Mouse (Mus musculus) neural tube, embryonic 10.5 days (tissue): ENCODE measurements at regions not wholly inside any gene's neighbourhood (a gene's known extent, or its start where the extent isn't known, plus 50 kb on each side); places are given as distances from the start of the nearest gene placed in this dataset.

Source experiments
- DNase-seq: peaks from one replicate; pipeline ENCODE4 v3.0.0-alpha.2; 2017; ENCODE audit warnings: low spot score; ENCODE audit errors: extremely low spot score

GRCm38 (mm10) chr14:9192122-9192769 is 526.2 kb upstream of the 4930452B06Rik start:
- DNase-seq = no peak

GRCm38 (mm10) chr14:9191664-9192063 is 525.6 kb upstream of the 4930452B06Rik start:
- DNase-seq = no peak

- DNase-seq = no peak
Observed at GRCm38 (mm10) chr14:9161336-9161735, 495.3 kb upstream of the 4930452B06Rik start.

DNA sequence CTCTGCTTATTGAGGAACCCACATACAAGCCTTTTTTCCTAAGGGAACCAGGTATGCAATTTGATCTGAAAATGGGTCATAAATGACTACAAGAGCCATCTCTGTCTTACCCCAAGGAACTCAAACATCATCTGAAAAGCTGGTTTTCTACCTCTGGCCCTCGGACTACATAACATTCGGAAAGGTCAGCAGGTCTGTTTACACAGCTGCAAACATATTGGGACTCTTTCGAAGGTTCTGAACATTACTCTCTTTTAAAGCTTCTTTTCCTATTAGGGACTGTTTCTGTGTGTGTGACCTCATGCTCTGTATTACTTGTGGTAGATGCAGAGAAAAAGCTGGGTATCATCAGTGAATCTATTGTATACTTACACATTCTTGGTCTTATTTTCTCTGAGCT is 491.9 kb upstream of the 4930452B06Rik start:
- DNase-seq = peak; percentile 21

GRCm38 (mm10) chr14:9150841-9151240 is 484.8 kb upstream of the 4930452B06Rik start:
- no peak for DNase-seq

- DNase-seq = no peak
Observed at GRCm38 (mm10) chr14:9146595-9147219, 480.7 kb upstream of the 4930452B06Rik start.

- DNase-seq = no peak
Observed at GRCm38 (mm10) chr14:9105708-9106107, 439.7 kb upstream of the 4930452B06Rik start.

DNA sequence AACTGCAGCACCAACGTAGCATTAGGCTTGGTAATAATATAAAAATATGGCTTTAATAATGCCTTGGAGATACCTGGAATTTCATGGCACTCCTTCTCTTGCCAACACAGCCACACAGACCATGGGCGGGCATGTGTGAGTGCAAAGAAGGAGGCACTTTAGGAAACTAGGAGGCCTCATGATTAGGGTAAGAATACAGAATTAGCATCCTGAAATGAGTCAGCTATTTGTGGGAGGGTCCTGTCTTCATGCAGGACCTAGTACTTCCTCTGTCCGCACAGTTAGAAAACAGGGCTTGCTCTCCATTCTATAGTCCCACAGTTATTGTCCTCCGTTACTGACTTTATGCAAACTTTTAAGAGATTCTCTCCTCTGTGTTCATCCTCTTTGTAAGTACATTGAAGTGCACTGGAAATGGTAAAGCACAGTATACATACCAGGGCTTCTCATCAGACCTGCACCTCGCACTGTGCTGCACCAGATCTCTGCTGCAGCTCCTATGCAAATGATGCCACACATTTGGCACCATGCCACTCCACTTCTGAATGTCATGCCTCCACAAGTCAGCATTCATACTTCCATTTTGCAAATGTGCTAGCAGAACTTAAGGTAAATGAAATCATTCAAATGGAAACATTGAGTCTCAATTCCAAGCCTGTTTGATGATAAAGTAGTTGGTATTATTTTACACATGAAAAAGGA is 423.7 kb upstream of the 4930452B06Rik start:
- no peak for DNase-seq

DNA sequence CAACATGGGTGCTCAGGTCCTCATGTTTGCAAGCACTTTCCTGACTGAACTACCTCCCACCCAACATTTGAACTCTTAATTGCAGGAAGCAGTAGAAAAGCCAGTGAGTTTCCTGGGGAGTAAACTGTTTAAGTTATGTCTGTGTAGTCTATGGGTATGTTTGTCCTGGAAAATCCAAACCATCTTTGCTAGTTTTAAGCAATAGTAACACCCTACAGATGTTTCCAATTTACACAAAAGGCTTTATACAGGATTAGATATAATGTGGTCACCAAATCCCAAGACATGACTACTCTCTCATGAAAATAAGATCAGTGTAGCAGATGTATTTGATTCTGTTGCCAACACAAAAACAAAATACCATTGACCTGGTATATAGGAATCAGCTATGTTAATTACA is 421.1 kb upstream of the 4930452B06Rik start:
- DNase-seq = no peak

- no peak for DNase-seq
Observed at GRCm38 (mm10) chr14:9079632-9080031, 413.6 kb upstream of the 4930452B06Rik start.

DNA sequence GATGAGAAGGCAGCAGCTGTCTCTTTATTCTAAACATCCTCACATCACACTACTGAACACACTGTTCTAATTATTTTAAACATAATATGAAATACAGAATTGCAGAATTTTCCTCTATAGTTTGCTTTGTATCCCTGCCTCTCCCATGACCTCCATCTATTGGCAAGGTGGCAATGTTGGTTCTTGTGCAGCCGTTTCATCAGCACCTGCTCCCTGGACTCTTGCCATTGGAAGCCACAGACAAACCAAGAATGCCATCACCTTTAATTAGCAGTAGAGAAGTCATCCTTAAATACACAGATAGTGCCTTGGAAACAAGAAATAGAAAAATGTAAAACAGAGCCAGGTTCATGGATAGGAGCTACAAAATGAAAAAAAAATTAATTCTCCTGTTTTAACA is 413.0 kb upstream of the 4930452B06Rik start:
- DNase-seq = no peak

DNA sequence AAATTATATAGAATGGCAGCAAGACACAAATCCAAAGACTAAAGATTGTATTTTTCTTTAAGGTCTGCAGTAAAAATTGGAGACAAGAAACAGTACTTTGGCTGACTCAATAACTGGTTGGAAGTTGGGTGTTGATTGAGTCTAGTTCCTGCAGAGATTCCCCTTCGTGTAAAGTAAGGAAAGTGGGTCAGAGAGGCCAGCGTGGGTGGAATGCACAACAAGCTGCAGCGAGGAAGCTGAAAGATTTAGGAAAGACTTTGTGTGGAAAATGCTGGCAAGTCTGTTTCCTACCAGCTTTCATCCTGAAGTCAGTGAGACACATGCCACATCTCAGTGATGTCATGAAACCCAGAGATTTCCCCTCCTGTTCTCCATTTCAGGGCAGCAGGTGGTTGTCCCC is 405.1 kb upstream of the 4930452B06Rik start:
- DNase-seq = no peak

GRCm38 (mm10) chr14:9060058-9060457 is 394.0 kb upstream of the 4930452B06Rik start:
- DNase-seq = peak; percentile 18

DNA sequence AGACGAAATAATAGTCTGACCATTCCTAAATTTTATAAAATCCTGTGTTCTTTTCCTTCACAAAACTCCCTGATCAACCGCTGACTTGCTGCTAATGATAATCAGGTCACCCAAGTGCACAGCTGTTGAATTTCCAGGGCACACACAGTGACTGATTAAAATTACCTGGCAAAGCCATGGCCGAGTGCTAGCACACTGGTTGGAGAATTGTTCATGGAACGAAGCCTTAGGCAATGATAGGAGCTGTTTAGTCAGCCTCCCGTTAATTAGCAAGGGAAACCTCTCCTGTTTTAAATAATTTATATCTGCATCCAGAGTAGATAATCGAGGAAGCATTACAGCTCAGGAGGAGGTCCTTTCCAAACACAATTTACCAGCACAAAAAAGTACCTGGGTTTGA is 362.8 kb upstream of the 4930452B06Rik start:
- no peak for DNase-seq

DNA sequence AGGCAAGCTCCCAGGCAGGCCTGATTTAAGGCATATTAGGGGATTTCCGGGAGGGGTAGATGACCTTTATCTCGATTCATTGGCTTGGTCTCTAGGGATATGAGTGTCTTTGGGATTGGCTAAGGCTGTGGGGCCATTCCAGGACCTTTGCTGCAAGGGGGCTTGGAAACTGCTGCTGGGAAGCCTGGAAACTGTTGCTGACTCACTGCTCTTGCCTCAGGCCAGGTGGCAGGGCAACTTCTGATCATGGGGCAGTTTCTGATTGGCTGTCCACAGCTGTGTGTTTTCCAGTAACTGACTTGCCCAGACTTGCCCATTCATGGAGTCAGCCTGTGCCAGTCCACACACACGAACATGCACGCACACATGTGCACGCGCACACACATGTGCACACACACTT is 349.8 kb upstream of the 4930452B06Rik start:
- DNase-seq = no peak

DNA sequence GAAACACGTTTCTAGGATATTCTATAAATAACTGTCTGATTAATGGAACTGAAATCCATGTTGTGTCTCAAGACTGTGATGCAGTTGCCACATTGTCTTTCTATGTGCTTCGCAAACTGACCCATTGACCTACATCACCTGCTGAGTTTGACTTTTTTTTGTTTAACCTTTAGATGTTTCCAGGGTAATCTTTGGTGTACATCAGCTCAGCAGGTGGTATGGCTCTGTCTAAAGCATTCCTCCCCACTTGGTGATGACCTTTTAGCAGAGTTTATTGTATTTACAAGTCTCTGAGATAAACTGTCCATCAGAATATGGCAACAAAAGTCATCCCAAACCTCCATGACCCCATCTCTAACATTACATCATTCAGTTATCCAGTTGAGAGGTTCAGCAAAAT is 337.0 kb upstream of the 4930452B06Rik start:
- DNase-seq = no peak

GRCm38 (mm10) chr14:9000408-9001092 is 334.5 kb upstream of the 4930452B06Rik start:
- no peak for DNase-seq

DNA sequence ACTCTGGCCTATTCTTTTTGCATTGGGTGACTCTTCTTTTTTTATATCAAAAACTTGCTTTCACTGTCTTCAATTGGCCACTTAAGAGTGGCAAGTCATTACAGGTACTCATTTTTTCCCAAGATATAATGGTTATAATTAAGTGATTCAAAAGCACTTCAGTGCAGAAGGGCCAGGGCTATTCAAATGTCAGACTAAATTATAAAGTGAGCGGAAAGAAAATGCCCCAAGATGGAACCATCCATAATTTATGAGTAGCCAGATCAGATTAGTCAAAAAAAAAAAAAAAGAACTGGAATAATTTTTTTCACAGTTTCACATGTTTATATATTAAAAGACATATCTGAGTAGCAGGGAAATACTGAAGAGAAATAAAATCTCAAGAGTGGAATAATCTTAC is 333.8 kb upstream of the 4930452B06Rik start:
- no peak for DNase-seq

- DNase-seq = no peak
Observed at GRCm38 (mm10) chr14:8993421-8993820, 327.4 kb upstream of the 4930452B06Rik start.

GRCm38 (mm10) chr14:8985086-8985793 is 319.2 kb upstream of the 4930452B06Rik start:
- no peak for DNase-seq

GRCm38 (mm10) chr14:8961554-8961953 is 295.5 kb upstream of the 4930452B06Rik start:
- no peak for DNase-seq
